Mouse (Mus musculus): Measurements from ENCODE around the gene Irx3. TPM values are rescaled to one million over a fixed set of nuclear protein-coding genes. Genes with fewer than 3 reads are reported as not detected.

Irx3 gene
- total and polyA plus RNA-seq, 2 experiments, result 0.18 to 0.31 TPM

GRCm38 (mm10) chr8:91804403-91805253, 2.8 kb upstream of the Irx3 start:
- H3K27me3 ChIP-seq (ENCODE audit: control insufficient read depth, insufficient read depth, low read length), result peaks cover 41% of the 10 kb centered on the region

GRCm38 (mm10) chr8:91803515-91804402, 1.9 kb upstream of the Irx3 start:
- no peak overlapping the region for H3K4me3 ChIP-seq (ENCODE audit: insufficient read depth, low read depth, low read length)
- no peak overlapping the region for H3K27ac ChIP-seq (replicated peaks; ENCODE audit: insufficient read depth, low read depth, low read length)
- 9% methylated on average over 28 of the region's 28 CpGs for WGBS
- TF ChIP-seq CTCF (IDR thresholded peaks at IDR 0.05; ENCODE audit: low read depth, low read length) (no peak), POLR2A (IDR thresholded peaks at IDR 0.05; ENCODE audit: extremely low read depth, insufficient read depth, low read length) (no peak)
- H3K79me2 ChIP-seq (ENCODE audit: control insufficient read depth, insufficient read depth, low read length), result no peaks in the 10 kb centered on the region
- peaks cover 50% of the 10 kb centered on the region for H3K27me3 ChIP-seq (ENCODE audit: control insufficient read depth, insufficient read depth, low read length)
- H3K9ac ChIP-seq (ENCODE audit: low read depth, low read length), result no peak overlapping the region
- no peak for DNase-seq (ENCODE audit: extremely low read depth, low read depth, low spot score)
- H3K36me3 ChIP-seq (ENCODE audit: control insufficient read depth, insufficient read depth, low read length), result no peaks in the 10 kb centered on the region
- peaks cover 7% of the 10 kb centered on the region; the same call in 1 of the 2 replicates for H3K4me1 ChIP-seq (ENCODE audit: control insufficient read depth, insufficient read depth, low read length)

More at GRCm38 (mm10) chr8:91804403-91805253, 2.8 kb upstream of the Irx3 start:
- WGBS, result 5% methylated on average over 36 of the region's 36 CpGs
- TF ChIP-seq POLR2A (IDR thresholded peaks at IDR 0.05; ENCODE audit: extremely low read depth, insufficient read depth, low read length) (no peak), CTCF (IDR thresholded peaks at IDR 0.05; ENCODE audit: low read depth, low read length) (no peak)
- Histone ChIP-seq H3K27ac (replicated peaks; ENCODE audit: insufficient read depth, low read depth, low read length) (no peak overlapping the region), H3K4me3 (ENCODE audit: insufficient read depth, low read depth, low read length) (no peak overlapping the region), H3K9ac (ENCODE audit: low read depth, low read length) (no peak overlapping the region), H3K36me3 (ENCODE audit: control insufficient read depth, insufficient read depth, low read length) (no peaks in the 10 kb centered on the region), H3K4me1 (ENCODE audit: control insufficient read depth, insufficient read depth, low read length) (peaks cover 7% of the 10 kb centered on the region; the same call in 1 of the 2 replicates), H3K79me2 (ENCODE audit: control insufficient read depth, insufficient read depth, low read length) (no peaks in the 10 kb centered on the region)
- no peak for DNase-seq (ENCODE audit: extremely low read depth, low read depth, low spot score)

- peaks cover 9% of the 10 kb centered on the region; the same call in 1 of the 2 replicates for H3K4me1 ChIP-seq (ENCODE audit: control insufficient read depth, insufficient read depth, low read length)
- peak overlapping the region; percentile 83; the same call in 1 of the 2 replicates for H3K4me3 ChIP-seq (ENCODE audit: insufficient read depth, low read depth, low read length)
- no peak for TF ChIP-seq POLR2A (IDR thresholded peaks at IDR 0.05; ENCODE audit: extremely low read depth, insufficient read depth, low read length)
- TF ChIP-seq CTCF (IDR thresholded peaks at IDR 0.05; ENCODE audit: low read depth, low read length), result no peak
- WGBS, result 11% methylated on average over 29 of the region's 29 CpGs
- H3K27me3 ChIP-seq (ENCODE audit: control insufficient read depth, insufficient read depth, low read length), result peaks cover 50% of the 10 kb centered on the region
- no peaks in the 10 kb centered on the region for H3K36me3 ChIP-seq (ENCODE audit: control insufficient read depth, insufficient read depth, low read length)
- no peak for DNase-seq (ENCODE audit: extremely low read depth, low read depth, low spot score)
- no peak overlapping the region for H3K27ac ChIP-seq (replicated peaks; ENCODE audit: insufficient read depth, low read depth, low read length)
- no peak overlapping the region for H3K9ac ChIP-seq (ENCODE audit: low read depth, low read length)
- H3K79me2 ChIP-seq (ENCODE audit: control insufficient read depth, insufficient read depth, low read length), result no peaks in the 10 kb centered on the region
Measured at GRCm38 (mm10) chr8:91802401-91803322, 795 bp upstream of the Irx3 start.

GRCm38 (mm10) chr8:91801241-91801811, 541 bp downstream of the Irx3 start:
- peak; percentile 78 for DNase-seq (ENCODE audit: extremely low read depth, low read depth, low spot score)
- Histone ChIP-seq H3K36me3 (ENCODE audit: control insufficient read depth, insufficient read depth, low read length) (no peaks in the 10 kb centered on the region), H3K27me3 (ENCODE audit: control insufficient read depth, insufficient read depth, low read length) (peaks cover 43% of the 10 kb centered on the region), H3K9ac (ENCODE audit: low read depth, low read length) (peak overlapping the region; percentile 68), H3K4me3 (ENCODE audit: insufficient read depth, low read depth, low read length) (peak overlapping the region; percentile 83), H3K79me2 (ENCODE audit: control insufficient read depth, insufficient read depth, low read length) (no peaks in the 10 kb centered on the region), H3K4me1 (ENCODE audit: control insufficient read depth, insufficient read depth, low read length) (peaks cover 9% of the 10 kb centered on the region; the same call in 1 of the 2 replicates), H3K27ac (replicated peaks; ENCODE audit: insufficient read depth, low read depth, low read length) (no peak overlapping the region)
- under 1% methylated on average over 53 of the region's 57 CpGs for WGBS
- TF ChIP-seq CTCF (IDR thresholded peaks at IDR 0.05; ENCODE audit: low read depth, low read length) (no peak), POLR2A (IDR thresholded peaks at IDR 0.05; ENCODE audit: extremely low read depth, insufficient read depth, low read length) (0 out of 2 replicates have a peak, but pooled peaks have one; percentile 13)

All from liver, adult 2 months (tissue).